Mouse (Mus musculus) ES-E14 (cell line): ENCODE results near the gene Bcl2l12. TPM values are rescaled to one million over a fixed set of nuclear protein-coding genes. Genes with fewer than 3 reads are reported as not detected.

Source experiments
- DNase-seq: peaks from one replicate; pipeline ENCODE4 v3.0.0-alpha.2; 2013; ENCODE audit warnings: low read depth, low spot score
- H3K27ac ChIP-seq: 2 replicates; pipeline ENCODE4 v1.5.1; 2012; ENCODE audit warnings: low read depth, mild to moderate bottlenecking, low read length, moderate library complexity, mixed read lengths; ENCODE audit not compliant: poor library complexity, insufficient read depth, severe bottlenecking
- H3K36me3 ChIP-seq: 2 replicates; pipeline ENCODE4 v1.6.1; 2012; ENCODE audit warnings: mild to moderate bottlenecking, low read length, moderate library complexity, mixed read lengths; ENCODE audit not compliant: control insufficient read depth, poor library complexity, insufficient read depth, severe bottlenecking
- H3K4me1 ChIP-seq, 2 experiments: fragments of 150-350 bp in 1 of 2; sonication (generic) in 1 of 2; 2 replicates each; pipeline ENCODE4 v1.6.1; 2012; ENCODE audit warnings: low read length in 2 of 2, mild to moderate bottlenecking in 1 of 2, mixed read lengths in 1 of 2; ENCODE audit not compliant: control insufficient read depth in 2 of 2, insufficient read depth in 2 of 2, poor library complexity in 1 of 2
- H3K4me3 ChIP-seq, 2 experiments: fragments of 150-350 bp in 1 of 2; sonication (generic) in 1 of 2; 2 replicates each; pipeline ENCODE4 v1.5.1; 2012; ENCODE audit warnings: low read length in 2 of 2, low read depth in 1 of 2, mild to moderate bottlenecking in 1 of 2, mixed read lengths in 1 of 2; ENCODE audit not compliant: insufficient read depth in 1 of 2, poor library complexity in 1 of 2, severe bottlenecking in 1 of 2
- H3K9ac ChIP-seq: 2 replicates; pipeline ENCODE4 v1.6.1; 2012; ENCODE audit warnings: low read depth, mild to moderate bottlenecking, low read length, mixed read lengths; ENCODE audit not compliant: poor library complexity, insufficient read depth, severe bottlenecking
- H3K9me3 ChIP-seq: fragments of 150-350 bp; sonication (generic); 2 replicates; pipeline ENCODE4 v1.6.1; 2012; ENCODE audit warnings: low read depth, mild to moderate bottlenecking, low read length; ENCODE audit not compliant: control insufficient read depth, insufficient read depth
- CHD2 ChIP-seq: IDR thresholded peaks from 2 replicates; pipeline ENCODE4 v1.6.1; 2014; ENCODE audit warnings: mild to moderate bottlenecking, low read depth, low read length, inconsistent platforms
- HCFC1 ChIP-seq: IDR thresholded peaks from 2 replicates; pipeline ENCODE4 v1.6.1; 2012; ENCODE audit warnings: low read length, inconsistent platforms, borderline replicate concordance; ENCODE audit not compliant: insufficient read depth
- MAFK ChIP-seq: IDR thresholded peaks from 2 replicates; pipeline ENCODE4 v1.6.1; 2014; ENCODE audit warnings: mild to moderate bottlenecking, low read depth, low read length, inconsistent platforms; ENCODE audit not compliant: insufficient read depth
- ZC3H11A ChIP-seq: IDR thresholded peaks from 2 replicates; pipeline ENCODE4 v1.6.1; 2012; ENCODE audit warnings: low read depth, mild to moderate bottlenecking, inconsistent platforms, low read length, borderline replicate concordance
- ZNF384 ChIP-seq: IDR thresholded peaks from 2 replicates; pipeline ENCODE4 v1.6.1; 2012; ENCODE audit warnings: low read depth, low read length, inconsistent platforms
- in situ Hi-C, 2 experiments: fragments of 600-800 bp; cut with MboI; formaldehyde crosslinking; loops; one replicate each; pipeline ENCODE4 v1.15.1; 2025; ENCODE audit warnings: low sequenced_read_pairs in 2 of 2, inconsistent platforms in 1 of 2; ENCODE audit not compliant: unreplicated experiment in 2 of 2
- total RNA-seq: library from RNA; depleted of rRNA; stranded (reverse); fragments of 300-350 nt; gene quantifications from 2 replicates; pipeline ENCODE4 v1.2.3, GENCODE M21; 2012

The Bcl2l12 gene
- total RNA-seq, 1 experiment, result 13.0 TPM

- in situ Hi-C loops, result no loop called here
Measured at GRCm38 (mm10) chr7:44986879-44987718, 11.4 kb downstream of the Bcl2l12 start.

GRCm38 (mm10) chr7:44986192-44986878 is 12.2 kb downstream of the Bcl2l12 start, which contains the start of gene Prmt1:
Prmt1 (minus strand) TSS chr7:44986568.
- peak; percentile 97 for DNase-seq
- peak; percentile 97 for TF ChIP-seq CHD2
- no peak for TF ChIP-seq MAFK
- TF ChIP-seq HCFC1, result peak; percentile 16; the same call in 1 of the 2 replicates
- in situ Hi-C loops, result no loop called here
- no peaks in the 10 kb centered on the region for H3K9me3 ChIP-seq
- peak within 1 kb of the TSS; percentile 92 for H3K27ac ChIP-seq
- H3K4me1 ChIP-seq, result peaks cover 3 to 16% of the 10 kb centered on the region in 2 experiments; a peak in 3 of 4 replicates
- peak within 1 kb of the TSS; percentile 99 for H3K9ac ChIP-seq
- H3K36me3 ChIP-seq, result peaks cover 27% of the 10 kb centered on the region
- peak within 1 kb of the TSS; percentile 88 to 95 for H3K4me3 ChIP-seq

More at GRCm38 (mm10) chr7:44986879-44987718, 11.4 kb downstream of the Bcl2l12 start:
- peaks cover 25% of the 10 kb centered on the region for H3K36me3 ChIP-seq
- DNase-seq, result no peak
- peak overlapping the region; percentile 92 for H3K9ac ChIP-seq
- H3K27ac ChIP-seq, result peak overlapping the region; percentile 92
- TF ChIP-seq ZC3H11A (no peak), CHD2 (no peak), ZNF384 (no peak), HCFC1 (no peak), MAFK (no peak)
- H3K4me3 ChIP-seq, result peak overlapping the region; percentile 84 to 90
- peaks cover 3 to 13% of the 10 kb centered on the region in 2 experiments; a peak in 3 of 4 replicates for H3K4me1 ChIP-seq
- H3K9me3 ChIP-seq, result no peaks in the 10 kb centered on the region

- H3K4me1 ChIP-seq, result peaks cover 3 to 16% of the 10 kb centered on the region in 2 experiments; a peak in 3 of 4 replicates
- peaks cover 32% of the 10 kb centered on the region for H3K36me3 ChIP-seq
- TF ChIP-seq CHD2 (peak; percentile 46; the same call in 1 of the 2 replicates), HCFC1 (peak; percentile 60; the same call in 1 of the 2 replicates), MAFK (no peak)
- H3K9ac ChIP-seq, result peak overlapping the region; percentile 99
- H3K27ac ChIP-seq, result peak overlapping the region; percentile 92
- peak overlapping the region; percentile 88 to 95 for H3K4me3 ChIP-seq
- H3K9me3 ChIP-seq, result no peaks in the 10 kb centered on the region
- in situ Hi-C loops, result no loop called here
- no peak for DNase-seq
Measured at GRCm38 (mm10) chr7:44985595-44986191, 12.8 kb downstream of the Bcl2l12 start.

- H3K9me3 ChIP-seq, result no peaks in the 10 kb centered on the region
- no peak for TF ChIP-seq ZNF384
- TF ChIP-seq CHD2, result no peak
- TF ChIP-seq ZC3H11A, result no peak
- TF ChIP-seq MAFK, result no peak
- TF ChIP-seq HCFC1, result no peak
- H3K4me1 ChIP-seq, result peaks cover 3 to 16% of the 10 kb centered on the region in 2 experiments; a peak in 3 of 4 replicates
- in situ Hi-C loops, result no loop called here
- H3K9ac ChIP-seq, result peak overlapping the region; percentile 99; the same call in 1 of the 2 replicates
- peak overlapping the region; percentile 88 to 95; a peak in 3 of 4 replicates for H3K4me3 ChIP-seq
- peaks cover 37% of the 10 kb centered on the region for H3K36me3 ChIP-seq
- no peak for DNase-seq
- no peak overlapping the region for H3K27ac ChIP-seq
Measured at GRCm38 (mm10) chr7:44984833-44985164, 13.7 kb downstream of the Bcl2l12 start.
